Mouse (Mus musculus) urinary bladder, postnatal 14 days (tissue): ENCODE measurements at regions not wholly inside any gene's neighbourhood (a gene's known extent, or its start where the extent isn't known, plus 50 kb on each side); places are given as distances from the start of the nearest gene placed in this dataset.

Experiments used
- DNase-seq: peaks from one replicate; pipeline ENCODE4 v3.0.0; 2021; ENCODE audit warnings: low spot score

DNA sequence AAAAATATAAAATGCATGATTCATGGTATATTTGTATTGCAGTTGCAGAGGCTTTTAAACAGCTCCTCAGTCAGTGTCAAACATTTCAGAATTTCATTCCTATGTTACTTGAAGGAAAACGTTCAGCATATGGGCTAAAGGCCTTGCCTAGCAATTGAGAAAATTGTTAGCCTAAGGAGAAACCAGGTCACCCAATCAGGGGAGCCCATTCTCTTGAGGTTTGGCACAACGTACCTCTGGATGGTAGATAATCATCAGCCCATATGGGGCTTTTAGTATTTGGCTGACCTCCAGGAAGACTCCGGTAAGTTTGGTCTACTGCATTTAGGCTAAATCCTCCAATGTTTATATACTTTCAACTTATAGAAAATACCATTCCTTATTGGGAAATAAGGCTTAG lies 168.7 kb upstream of the Pdcd1 start:
- no peak for DNase-seq

DNA sequence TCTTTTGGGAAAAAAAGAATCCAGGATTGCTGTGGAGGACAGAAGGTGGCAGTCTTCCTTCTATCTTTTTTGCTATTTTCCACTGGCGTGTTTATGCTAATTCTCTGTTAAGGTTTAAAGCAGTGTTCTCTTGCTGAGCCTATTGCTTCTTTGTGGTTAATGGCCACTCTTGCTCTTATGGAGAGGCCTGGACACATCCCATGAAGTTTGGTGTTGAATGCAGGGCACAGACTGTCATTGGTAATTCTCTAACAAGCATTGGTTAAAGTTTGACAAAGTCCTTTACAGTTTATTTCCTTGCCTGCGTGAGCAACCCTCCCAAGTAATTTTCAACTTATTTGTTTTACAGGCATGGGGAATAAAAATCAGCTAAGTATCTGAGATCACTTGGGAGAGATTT lies 165.1 kb upstream of the Pdcd1 start:
- no peak for DNase-seq

DNA sequence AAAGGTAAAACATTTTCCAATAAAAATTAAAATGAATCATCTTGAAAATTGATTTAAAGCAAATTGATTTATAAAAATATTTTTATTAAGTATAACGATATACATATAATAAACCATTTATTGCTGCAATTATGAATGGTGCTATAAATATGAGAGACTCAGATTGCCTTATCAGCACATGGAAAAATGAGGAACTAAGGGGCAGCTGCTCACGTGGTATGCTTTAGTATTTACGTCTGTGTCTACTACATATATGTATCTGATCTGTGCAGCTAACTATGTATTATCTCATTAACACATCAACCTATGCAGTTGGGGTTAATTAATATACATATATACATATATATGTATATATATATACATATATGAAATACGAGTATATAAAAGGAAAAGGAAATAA lies 156.6 kb upstream of the Pdcd1 start:
- DNase-seq, result no peak

DNA sequence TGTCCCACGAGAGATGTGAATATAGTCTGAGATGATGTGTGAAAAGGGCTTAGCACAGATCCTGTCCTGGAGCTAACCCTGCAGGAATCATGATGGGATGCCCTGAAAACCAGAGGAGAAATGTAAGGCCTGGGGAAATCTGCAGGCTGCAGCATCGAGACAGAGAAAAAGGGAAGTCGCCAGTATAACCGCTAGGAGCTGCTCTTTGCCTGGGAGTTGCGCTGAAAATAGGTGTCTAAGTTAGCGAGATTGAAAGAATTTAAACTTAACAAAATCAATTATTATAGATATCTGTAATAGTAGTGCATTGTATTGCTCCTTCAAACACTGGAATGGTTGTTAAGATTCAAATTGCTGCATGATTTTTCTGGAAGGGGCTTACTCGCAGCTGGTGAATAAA lies 155.5 kb upstream of the Pdcd1 start:
- no peak for DNase-seq

DNA sequence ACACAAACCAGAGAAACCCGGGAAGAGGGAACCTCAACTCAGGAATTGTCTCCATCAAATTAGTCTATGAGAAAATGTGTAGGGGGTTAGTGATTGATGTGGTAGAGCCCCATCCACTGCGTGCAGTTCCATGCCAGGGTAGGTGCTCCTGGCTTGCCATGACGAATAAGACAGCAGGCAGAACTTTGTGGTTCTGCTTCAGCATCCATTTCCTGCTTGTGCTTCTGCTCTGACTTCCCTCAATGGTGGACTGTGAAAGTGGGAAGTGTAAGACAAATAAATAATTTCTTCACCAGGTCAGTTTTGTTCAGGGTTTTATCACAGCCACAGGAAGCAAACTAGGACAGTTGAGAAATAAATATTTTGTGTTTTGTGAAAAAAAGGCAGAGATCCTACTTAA lies 150.9 kb upstream of the Pdcd1 start:
- no peak for DNase-seq

DNA sequence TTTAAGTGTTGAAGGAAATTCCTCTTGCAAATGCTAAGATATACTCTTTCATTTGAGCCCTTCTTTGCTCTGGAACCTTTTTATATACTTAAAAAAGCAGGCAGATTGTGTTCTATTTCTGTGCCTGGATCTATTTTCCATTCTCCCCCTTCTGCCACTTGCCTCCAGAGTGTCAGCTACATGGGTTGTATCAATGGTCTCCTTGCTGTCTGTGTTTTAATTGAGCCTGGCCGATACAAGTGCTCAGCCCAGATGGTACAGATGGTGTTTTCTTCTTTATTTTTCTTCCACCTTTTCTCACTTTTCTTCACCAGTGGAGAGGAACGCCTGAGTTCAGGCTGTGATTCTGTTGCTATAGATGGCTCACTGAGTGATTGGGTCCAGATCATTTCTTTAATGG lies 131.5 kb upstream of the Pdcd1 start:
- no peak for DNase-seq

DNA sequence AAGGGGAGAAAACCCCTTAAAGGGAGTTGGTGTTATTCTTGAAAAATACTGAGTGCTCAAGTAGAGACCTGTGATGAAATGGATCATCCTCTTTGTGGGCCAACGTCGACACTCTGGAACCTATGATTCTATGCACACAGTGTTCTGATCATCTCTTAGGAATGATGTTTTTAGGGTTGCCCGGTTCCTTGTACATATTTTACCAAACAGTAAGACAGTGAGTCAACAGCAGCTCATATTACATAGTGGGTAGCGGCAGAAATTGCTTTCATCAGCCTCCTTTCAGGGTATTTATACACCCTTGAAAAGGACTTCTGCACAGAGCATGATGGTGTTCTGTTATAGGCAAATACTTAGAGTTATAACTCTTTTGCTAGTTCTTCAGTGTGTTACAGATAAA lies 97.6 kb upstream of the Pdcd1 start:
- DNase-seq, result no peak

DNA sequence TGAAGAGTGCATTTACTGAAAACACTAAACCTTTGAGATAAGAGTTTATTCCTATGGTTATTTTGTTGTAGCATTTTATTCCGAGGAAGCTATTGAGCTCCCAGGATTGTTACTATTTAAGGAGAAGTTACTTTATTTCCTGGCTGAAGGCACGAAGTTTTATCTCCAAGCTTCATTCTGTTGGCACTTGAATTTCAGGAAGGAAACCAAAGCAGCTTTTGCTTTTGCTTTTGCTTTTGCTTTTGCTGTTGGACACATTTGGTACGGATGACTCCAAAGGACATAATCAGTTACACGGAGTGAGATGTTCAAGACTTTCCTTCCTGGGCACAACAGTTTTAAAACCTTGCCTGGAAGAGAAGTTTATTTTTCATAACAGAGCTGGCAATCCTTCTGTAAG lies 94.7 kb upstream of the Pdcd1 start:
- DNase-seq, result no peak

DNA sequence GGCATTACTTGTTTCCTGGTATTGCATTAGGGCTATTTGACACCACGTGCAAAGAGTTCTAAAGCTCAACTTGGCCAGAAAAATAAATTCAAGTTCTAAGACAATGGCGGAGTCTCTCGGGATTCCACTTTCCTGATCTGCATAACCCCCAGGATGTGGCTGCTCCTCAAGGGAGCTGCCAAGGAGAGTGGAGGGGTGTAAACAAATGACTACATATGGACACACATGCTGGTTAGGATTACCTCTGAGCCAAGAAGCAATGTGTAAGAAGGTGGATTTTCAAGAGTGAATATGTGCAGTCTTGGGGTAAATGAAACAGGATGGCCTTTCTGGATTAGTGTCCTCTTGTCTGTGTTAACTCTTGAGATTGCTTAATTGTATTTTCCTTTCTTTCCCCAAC lies 88.2 kb upstream of the Pdcd1 start:
- DNase-seq, result no peak

DNA sequence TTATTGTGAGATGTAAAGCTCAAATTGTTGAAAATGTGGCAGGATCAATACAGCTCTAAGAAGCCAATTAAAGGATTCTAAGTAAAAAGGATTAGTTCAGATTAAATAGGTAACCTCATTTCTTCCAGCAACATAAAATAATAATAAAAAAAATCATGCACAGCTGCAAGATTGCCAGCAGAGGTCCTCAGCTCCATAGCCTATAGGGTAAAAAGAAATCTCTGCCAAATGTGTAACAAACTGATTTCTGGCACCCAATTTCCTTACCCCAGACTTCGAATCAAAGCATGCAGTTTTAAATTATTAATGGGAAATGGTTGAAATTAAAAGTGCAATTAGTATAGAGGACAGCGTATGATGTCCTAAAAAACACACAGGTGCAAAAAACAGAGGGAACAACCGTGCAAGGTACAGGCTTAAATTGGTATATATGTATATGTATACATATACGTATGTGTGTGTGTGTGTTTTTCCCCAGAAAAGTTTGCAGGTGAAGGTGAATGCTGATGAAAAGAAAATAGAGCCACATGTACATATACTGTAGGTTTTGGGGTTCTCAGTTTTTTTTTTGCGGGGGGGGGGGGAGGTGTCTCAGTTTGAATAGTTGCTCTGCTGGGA lies 87.2 kb upstream of the Pdcd1 start:
- DNase-seq, result no peak

DNA sequence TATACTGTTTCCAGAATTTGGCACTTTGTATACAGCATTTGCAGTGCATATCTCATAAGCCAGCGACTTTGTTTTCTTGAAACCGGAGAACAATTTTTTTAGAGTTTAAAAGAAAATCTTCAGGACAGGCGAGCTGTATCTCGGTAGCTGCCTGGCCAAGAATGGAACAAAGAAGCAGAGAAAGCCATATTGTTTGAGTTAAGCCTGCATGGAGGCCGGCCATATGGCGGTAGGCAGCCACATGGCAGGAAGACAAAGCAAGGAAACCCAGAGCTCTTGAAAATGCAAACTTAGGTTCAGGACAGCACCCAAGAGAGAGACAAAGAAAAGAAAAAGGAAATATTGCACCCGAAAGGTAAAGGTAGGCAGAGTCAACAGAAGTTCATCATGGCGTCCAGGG lies 84.4 kb upstream of the Pdcd1 start:
- no peak for DNase-seq
